Mouse (Mus musculus) hindbrain, postnatal 0 days (tissue): ENCODE measurements around the gene Oca2. TPM values are rescaled to one million over a fixed set of nuclear protein-coding genes. Genes with fewer than 3 reads are reported as not detected.

Experiments used
- ATAC-seq: fragments of 200-750 bp; cut with Nextera tagmentation; 2 replicates; pipeline ENCODE4 v1.8.0; 2017; ENCODE audit warnings: mild to moderate bottlenecking, moderate TSS enrichment, moderate library complexity
- DNase-seq: peaks from one replicate; pipeline ENCODE4 v3.0.0-alpha.2; 2015; ENCODE audit warnings: low spot score
- H3K27ac ChIP-seq: fragments of 300-500 bp; sonication (generic); 2 replicates; pipeline ENCODE4 v1.5.1; 2014; ENCODE audit warnings: mild to moderate bottlenecking
- H3K27me3 ChIP-seq: fragments of 300-500 bp; sonication (generic); 2 replicates; pipeline ENCODE4 v1.6.1; 2014; ENCODE audit warnings: low read length, mixed read lengths; ENCODE audit not compliant: insufficient read depth
- H3K36me3 ChIP-seq: fragments of 300-500 bp; sonication (generic); 2 replicates; pipeline ENCODE4 v1.6.1; 2014; ENCODE audit warnings: low read length, mixed read lengths; ENCODE audit not compliant: insufficient read depth
- H3K4me1 ChIP-seq: fragments of 300-500 bp; sonication (generic); 2 replicates; pipeline ENCODE4 v1.6.1; 2014; ENCODE audit warnings: antibody characterized with exemption, low read length, mixed read lengths; ENCODE audit not compliant: insufficient read depth
- H3K4me2 ChIP-seq: fragments of 300-500 bp; sonication (generic); 2 replicates; pipeline ENCODE4 v1.6.1; 2014; ENCODE audit warnings: low read depth, mild to moderate bottlenecking, low read length, moderate library complexity, mixed read lengths
- H3K4me3 ChIP-seq: fragments of 300-500 bp; sonication (generic); 2 replicates; pipeline ENCODE4 v1.5.1; 2014; ENCODE audit warnings: low read length
- H3K9ac ChIP-seq: fragments of 300-500 bp; sonication (generic); replicated peaks from 2 replicates; pipeline ENCODE4 v1.6.1; 2014; ENCODE audit warnings: mild to moderate bottlenecking, low read length, moderate library complexity, mixed read lengths
- H3K9me3 ChIP-seq: fragments of 300-500 bp; sonication (generic); 2 replicates; pipeline ENCODE4 v1.6.1; 2016; ENCODE audit warnings: low read length, mixed read lengths
- CTCF ChIP-seq: IDR thresholded peaks from 2 replicates; pipeline ENCODE4 v1.5.1; 2016; ENCODE audit warnings: antibody characterized with exemption, control low read depth, low read depth
- WGBS: fragments of 180-500 bp; shearing (Covaris S2); extraction: QIAGEN DNeasy Blood & Tissue Kit; methylation state at CpG from one replicate; pipeline ENCODE4 v1.1.7; 2014; 5-methylcytosine and 5-hydroxymethylcytosine counted together
- polyA plus RNA-seq: library from polyadenylated mRNA; unstranded; fragments of >200 nt; fragmentation: Nextera tagmentation; extraction: Ambion mirVana; gene quantifications from 2 replicates; pipeline ENCODE4 v1.2.1, GENCODE M21; 2015
- total RNA-seq: library from RNA; depleted of rRNA; stranded (reverse); fragments of >200 nt; gene quantifications from 2 replicates; pipeline ENCODE4 v1.2.3, GENCODE M21; 2014; rRNA removed

Gene Oca2
- 0.43 and 1.2 TPM in 2 replicates for total RNA-seq
- polyA plus RNA-seq, result 1.5 and 1.8 TPM in 2 replicates

- no peaks in the 10 kb centered on the region for H3K36me3 ChIP-seq
- DNase-seq (no peak), ATAC-seq (no peak)
- no peak within 1 kb of the TSS for H3K27ac ChIP-seq
- no peaks in the 10 kb centered on the region for H3K27me3 ChIP-seq
- no peak within 1 kb of the TSS for H3K9ac ChIP-seq
- no peaks in the 10 kb centered on the region for H3K4me1 ChIP-seq
- no peak within 1 kb of the TSS for H3K4me3 ChIP-seq
- H3K4me2 ChIP-seq, result no peak within 1 kb of the TSS
- H3K9me3 ChIP-seq, result no peaks in the 10 kb centered on the region
- 44% methylated on average over 3 of the region's 3 CpGs for WGBS
- TF ChIP-seq CTCF, result no peak
Measured at GRCm38 (mm10) chr7:56239543-56239942, at the start of gene Oca2. Oca2 (plus strand) TSS chr7:56239760.

GRCm38 (mm10) chr7:56191041-56191440 is 48.5 kb upstream of the Oca2 start:
- Histone ChIP-seq H3K27me3 (no peaks in the 10 kb centered on the region), H3K4me3 (no peak overlapping the region), H3K36me3 (peaks cover 43% of the 10 kb centered on the region), H3K9ac (no peak overlapping the region), H3K9me3 (no peaks in the 10 kb centered on the region), H3K27ac (no peak overlapping the region), H3K4me1 (no peaks in the 10 kb centered on the region), H3K4me2 (no peak overlapping the region)
- ATAC-seq (no peak), DNase-seq (no peak)
- WGBS, result 92% methylated on average over 6 of the region's 6 CpGs
- no peak for TF ChIP-seq CTCF

- TF ChIP-seq CTCF, result no peak
- DNase-seq (no peak), ATAC-seq (no peak)
- no peak overlapping the region for H3K27ac ChIP-seq
- no peaks in the 10 kb centered on the region for H3K4me1 ChIP-seq
- no peaks in the 10 kb centered on the region for H3K27me3 ChIP-seq
- H3K4me2 ChIP-seq, result no peak overlapping the region
- H3K4me3 ChIP-seq, result no peak overlapping the region
- no peaks in the 10 kb centered on the region for H3K9me3 ChIP-seq
- WGBS, result 66% methylated on average over 4 of the region's 4 CpGs
- peaks cover 42% of the 10 kb centered on the region for H3K36me3 ChIP-seq
- no peak overlapping the region for H3K9ac ChIP-seq
Measured at GRCm38 (mm10) chr7:56191661-56192060, 47.9 kb upstream of the Oca2 start.

GRCm38 (mm10) chr7:56201483-56202218 is 37.9 kb upstream of the Oca2 start:
- DNase-seq (no peak), ATAC-seq (no peak)
- H3K9me3 ChIP-seq, result no peaks in the 10 kb centered on the region
- no peaks in the 10 kb centered on the region for H3K4me1 ChIP-seq
- no peaks in the 10 kb centered on the region for H3K27me3 ChIP-seq
- H3K4me3 ChIP-seq, result no peak overlapping the region
- no peak overlapping the region for H3K4me2 ChIP-seq
- TF ChIP-seq CTCF, result no peak
- WGBS, result 94% methylated on average over 10 of the region's 10 CpGs
- no peak overlapping the region for H3K9ac ChIP-seq
- H3K27ac ChIP-seq, result no peak overlapping the region
- peaks cover 68% of the 10 kb centered on the region for H3K36me3 ChIP-seq

- Histone ChIP-seq H3K9me3 (no peaks in the 10 kb centered on the region), H3K27ac (no peak overlapping the region), H3K4me1 (no peaks in the 10 kb centered on the region), H3K4me2 (no peak overlapping the region), H3K27me3 (no peaks in the 10 kb centered on the region), H3K36me3 (peaks cover 63% of the 10 kb centered on the region), H3K4me3 (no peak overlapping the region), H3K9ac (no peak overlapping the region)
- WGBS, result 95% methylated on average over 3 of the region's 3 CpGs
- no peak for ATAC-seq
- TF ChIP-seq CTCF, result no peak
- no peak for DNase-seq
Measured at GRCm38 (mm10) chr7:56202843-56203242, 36.7 kb upstream of the Oca2 start.

GRCm38 (mm10) chr7:56203286-56203685 is 36.3 kb upstream of the Oca2 start:
- no peak overlapping the region for H3K4me2 ChIP-seq
- ATAC-seq (no peak), DNase-seq (no peak)
- no peak overlapping the region for H3K27ac ChIP-seq
- H3K9me3 ChIP-seq, result no peaks in the 10 kb centered on the region
- WGBS, result 100% methylated on average over 2 of the region's 2 CpGs
- no peaks in the 10 kb centered on the region for H3K27me3 ChIP-seq
- H3K9ac ChIP-seq, result no peak overlapping the region
- TF ChIP-seq CTCF, result no peak
- H3K4me1 ChIP-seq, result no peaks in the 10 kb centered on the region
- peaks cover 63% of the 10 kb centered on the region for H3K36me3 ChIP-seq
- H3K4me3 ChIP-seq, result no peak overlapping the region

- ATAC-seq (no peak), DNase-seq (no peak)
- no peaks in the 10 kb centered on the region for H3K4me1 ChIP-seq
- no peaks in the 10 kb centered on the region for H3K27me3 ChIP-seq
- no peak overlapping the region for H3K4me3 ChIP-seq
- H3K9ac ChIP-seq, result no peak overlapping the region
- WGBS, result 46% methylated on average over 3 of the region's 3 CpGs
- H3K9me3 ChIP-seq, result no peaks in the 10 kb centered on the region
- TF ChIP-seq CTCF, result no peak
- H3K4me2 ChIP-seq, result no peak overlapping the region
- H3K27ac ChIP-seq, result no peak overlapping the region
- peaks cover 61% of the 10 kb centered on the region for H3K36me3 ChIP-seq
Measured at GRCm38 (mm10) chr7:56204877-56205276, 34.7 kb upstream of the Oca2 start.
